ENCODE assay signal across 8 mouse cellular contexts in the genomic region with DNA sequence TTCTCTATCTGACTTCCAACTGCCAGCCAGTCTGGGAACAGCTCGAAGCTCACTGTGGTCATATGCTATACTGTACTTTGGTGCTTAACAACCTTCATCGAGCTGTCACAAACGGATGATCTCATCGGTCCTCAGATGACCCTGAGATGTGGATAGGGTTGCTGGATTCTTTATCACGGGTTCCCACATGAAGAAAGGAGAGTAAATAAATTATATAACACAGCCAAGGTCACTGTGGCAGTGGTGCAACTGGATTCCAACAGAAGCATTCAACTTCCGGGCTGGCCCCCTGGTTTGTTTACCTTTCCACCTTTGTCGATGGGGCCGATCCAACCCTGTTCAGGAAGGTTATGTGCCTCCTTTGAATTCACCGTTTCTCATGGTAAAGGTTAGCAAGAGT.
DNase-seq lines count a peak whose midpoint lies in the region; ATAC-seq and TF ChIP-seq lines count a peak whose summit lies in the region.

No protein-coding gene starts in this region.

- no peaks in the 10 kb centered on the region for H3K36me3 ChIP-seq in midbrain, embryonic 11.5 days (ENCODE audit: control insufficient read depth, insufficient read depth, low read length)
- no peaks in the 10 kb centered on the region for H3K36me3 ChIP-seq in midbrain, postnatal 0 days (ENCODE audit: insufficient read depth, low read length)
- H3K36me3 ChIP-seq in heart, embryonic 14.5 days (ENCODE audit: control insufficient read depth, insufficient read depth, low read length): no peaks in the 10 kb centered on the region
- H3K36me3 ChIP-seq in stomach, embryonic 15.5 days: no peaks in the 10 kb centered on the region
- no peaks in the 10 kb centered on the region for H3K36me3 ChIP-seq in midbrain, embryonic 13.5 days

- no peak overlapping the region for H3K4me2 ChIP-seq in midbrain, embryonic 11.5 days
- no peak overlapping the region for H3K4me2 ChIP-seq in midbrain, postnatal 0 days (ENCODE audit: low read depth, low read length, poor library complexity, severe bottlenecking)
- no peak overlapping the region for H3K4me2 ChIP-seq in heart, embryonic 14.5 days (ENCODE audit: low read length)
- H3K4me2 ChIP-seq in stomach, embryonic 15.5 days: no peak overlapping the region
- no peak overlapping the region for H3K4me2 ChIP-seq in midbrain, embryonic 13.5 days (replicated peaks)

- DNase-seq in midbrain, embryonic 11.5 days (ENCODE audit: low spot score, missing footprints): peak; percentile 64
- DNase-seq in midbrain, postnatal 0 days (ENCODE audit: low spot score): no peak
- peak; percentile 40 to 76 for DNase-seq in kidney, postnatal 25 days
- no peak for DNase-seq in right cerebral cortex, postnatal 4 days
- no peak for DNase-seq in embryo, embryonic 10 days (ENCODE audit: low spot score)

- 77% methylated on average over 9 of the region's 9 CpGs for WGBS in midbrain, embryonic 11.5 days
- 79% methylated on average over 9 of the region's 9 CpGs for WGBS in midbrain, postnatal 0 days
- WGBS in heart, embryonic 14.5 days: 33% methylated on average over 9 of the region's 9 CpGs
- WGBS in stomach, embryonic 15.5 days: 18% methylated on average over 9 of the region's 9 CpGs
- 78% methylated on average over 9 of the region's 9 CpGs for WGBS in midbrain, embryonic 13.5 days

- no peak for TF ChIP-seq CTCF in midbrain, postnatal 0 days (IDR thresholded peaks at IDR 0.05)

- no peaks in the 10 kb centered on the region for H3K9me3 ChIP-seq in midbrain, embryonic 11.5 days (ENCODE audit: control insufficient read depth, low read length)
- no peaks in the 10 kb centered on the region for H3K9me3 ChIP-seq in midbrain, postnatal 0 days (ENCODE audit: low read length)
- no peaks in the 10 kb centered on the region for H3K9me3 ChIP-seq in heart, embryonic 14.5 days (ENCODE audit: control insufficient read depth, low read length)
- no peaks in the 10 kb centered on the region for H3K9me3 ChIP-seq in stomach, embryonic 15.5 days
- no peaks in the 10 kb centered on the region for H3K9me3 ChIP-seq in midbrain, embryonic 13.5 days

- no peak overlapping the region for H3K9ac ChIP-seq in midbrain, embryonic 11.5 days (ENCODE audit: low read length)
- no peak overlapping the region for H3K9ac ChIP-seq in midbrain, postnatal 0 days (replicated peaks; ENCODE audit: low read length, poor library complexity, severe bottlenecking)
- no peak overlapping the region for H3K9ac ChIP-seq in heart, embryonic 14.5 days (ENCODE audit: low read length)
- no peak overlapping the region for H3K9ac ChIP-seq in stomach, embryonic 15.5 days
- no peak overlapping the region for H3K9ac ChIP-seq in midbrain, embryonic 13.5 days (replicated peaks)

- no peak for ATAC-seq in midbrain, embryonic 11.5 days (ENCODE audit: low FRiP score)
- no peak for ATAC-seq in midbrain, postnatal 0 days (ENCODE audit: low FRiP score)
- ATAC-seq in heart, embryonic 14.5 days (ENCODE audit: insufficient number of reproducible peaks, insufficient read depth, low FRiP score, low read depth): 0 out of 2 replicates have a peak, but pooled peaks have one; percentile 54
- ATAC-seq in stomach, embryonic 15.5 days (ENCODE audit: insufficient read depth, low FRiP score, low read depth): peak; percentile 84; the same call in 1 of the 2 replicates
- no peak for ATAC-seq in midbrain, embryonic 13.5 days

- no peaks in the 10 kb centered on the region for H3K27me3 ChIP-seq in midbrain, embryonic 11.5 days (ENCODE audit: control insufficient read depth, insufficient read depth, low read length)
- no peaks in the 10 kb centered on the region for H3K27me3 ChIP-seq in midbrain, postnatal 0 days (ENCODE audit: insufficient read depth, low read length)
- H3K27me3 ChIP-seq in heart, embryonic 14.5 days (ENCODE audit: control insufficient read depth, insufficient read depth, low read length): no peaks in the 10 kb centered on the region
- no peaks in the 10 kb centered on the region for H3K27me3 ChIP-seq in stomach, embryonic 15.5 days (replicated peaks)
- no peaks in the 10 kb centered on the region for H3K27me3 ChIP-seq in midbrain, embryonic 13.5 days

- H3K4me3 ChIP-seq in midbrain, embryonic 11.5 days (ENCODE audit: low read depth, low read length): no peak overlapping the region
- no peak overlapping the region for H3K4me3 ChIP-seq in midbrain, postnatal 0 days (ENCODE audit: low read depth, low read length)
- no peak overlapping the region for H3K4me3 ChIP-seq in heart, embryonic 14.5 days (ENCODE audit: control insufficient read depth in 1 of 2, insufficient read depth in 1 of 2, low read depth in 1 of 2, low read length in 2 of 2)
- no peak overlapping the region for H3K4me3 ChIP-seq in stomach, embryonic 15.5 days (replicated peaks)
- H3K4me3 ChIP-seq in midbrain, embryonic 13.5 days (replicated peaks): no peak overlapping the region

- H3K4me1 ChIP-seq in midbrain, embryonic 11.5 days (ENCODE audit: control insufficient read depth, insufficient read depth, low read length): peaks cover 4% of the 10 kb centered on the region; the same call in 1 of the 2 replicates
- H3K4me1 ChIP-seq in midbrain, postnatal 0 days (ENCODE audit: insufficient read depth, low read length): peaks cover 8% of the 10 kb centered on the region; the same call in 1 of the 2 replicates
- H3K4me1 ChIP-seq in heart, embryonic 14.5 days (ENCODE audit: control insufficient read depth in 2 of 2, insufficient read depth in 2 of 2, low read length in 2 of 2): peaks cover 21 to 25% of the 10 kb centered on the region in 2 experiments
- no peaks in the 10 kb centered on the region; the same call in 1 of the 2 replicates for H3K4me1 ChIP-seq in stomach, embryonic 15.5 days
- peaks cover 14% of the 10 kb centered on the region for H3K4me1 ChIP-seq in midbrain, embryonic 13.5 days (replicated peaks)

- no peak overlapping the region for H3K27ac ChIP-seq in midbrain, embryonic 11.5 days (ENCODE audit: low read depth, low read length)
- no peak overlapping the region for H3K27ac ChIP-seq in midbrain, postnatal 0 days (ENCODE audit: low read depth, low read length)
- no peak overlapping the region; a peak in 1 of 4 replicates for H3K27ac ChIP-seq in heart, embryonic 14.5 days (replicated peaks in 1 of 2; ENCODE audit: control insufficient read depth in 1 of 2, insufficient read depth in 1 of 2, low read depth in 2 of 2, low read length in 2 of 2)
- no peak overlapping the region for H3K27ac ChIP-seq in stomach, embryonic 15.5 days
- no peak overlapping the region for H3K27ac ChIP-seq in midbrain, embryonic 13.5 days

Comparison
In these comparisons a context has a peak if more than half of its experiments do, and no peak if none do; other contexts are left out.
1. DNase-seq: peak in midbrain, embryonic 11.5 days (single experiment) and kidney, postnatal 25 days (2 of 2); none in midbrain, postnatal 0 days (single experiment), right cerebral cortex, postnatal 4 days (single experiment) and embryo, embryonic 10 days (single experiment).
2. ATAC-seq: peak in heart, embryonic 14.5 days (single experiment) and stomach, embryonic 15.5 days (single experiment); none in midbrain, embryonic 11.5 days (single experiment), midbrain, postnatal 0 days (single experiment) and midbrain, embryonic 13.5 days (single experiment).